Mouse (Mus musculus) hindbrain, embryonic 16.5 days (tissue): ENCODE data around the gene Gpr22. TPM values are rescaled to one million over a fixed set of nuclear protein-coding genes. Genes with fewer than 3 reads are reported as not detected.

Source experiments
- ATAC-seq: fragments of 200-750 bp; cut with Nextera tagmentation; 2 replicates; pipeline ENCODE4 v1.8.0; 2017; ENCODE audit warnings: moderate TSS enrichment, moderate library complexity
- H3K27ac ChIP-seq: fragments of 300-500 bp; sonication (generic); 2 replicates; pipeline ENCODE4 v1.5.1; 2014; ENCODE audit warnings: low read depth, mild to moderate bottlenecking, control low read depth, low read length, moderate library complexity
- H3K27me3 ChIP-seq: fragments of 300-500 bp; sonication (generic); replicated peaks from 2 replicates; pipeline ENCODE4 v1.6.1; 2014; ENCODE audit warnings: low read length; ENCODE audit not compliant: control insufficient read depth, insufficient read depth
- H3K36me3 ChIP-seq: fragments of 300-500 bp; sonication (generic); 2 replicates; pipeline ENCODE4 v1.6.1; 2014; ENCODE audit warnings: mild to moderate bottlenecking, low read length, moderate library complexity, mixed read lengths; ENCODE audit not compliant: control insufficient read depth, insufficient read depth
- H3K4me1 ChIP-seq: fragments of 300-500 bp; sonication (generic); 2 replicates; pipeline ENCODE4 v1.6.1; 2014; ENCODE audit warnings: low read depth, low read length; ENCODE audit not compliant: control insufficient read depth, insufficient read depth
- H3K4me2 ChIP-seq: fragments of 300-500 bp; sonication (generic); 2 replicates; pipeline ENCODE4 v1.6.1; 2014; ENCODE audit warnings: mild to moderate bottlenecking, low read length, control low read depth, moderate library complexity
- H3K4me3 ChIP-seq: fragments of 300-500 bp; sonication (generic); 2 replicates; pipeline ENCODE4 v1.5.1; 2014; ENCODE audit warnings: mild to moderate bottlenecking, low read length, control low read depth, moderate library complexity
- H3K9ac ChIP-seq: fragments of 300-500 bp; sonication (generic); 2 replicates; pipeline ENCODE4 v1.6.1; 2014; ENCODE audit warnings: low read depth, mild to moderate bottlenecking, control low read depth, low read length, moderate library complexity
- H3K9me3 ChIP-seq: fragments of 300-500 bp; sonication (generic); 2 replicates; pipeline ENCODE4 v1.6.1; 2014; ENCODE audit warnings: mild to moderate bottlenecking, low read length, moderate library complexity; ENCODE audit not compliant: control insufficient read depth
- WGBS: fragments of 180-500 bp; shearing (Covaris S2); extraction: QIAGEN DNeasy Blood & Tissue Kit; methylation state at CpG from one replicate; pipeline ENCODE4 v1.1.7; 2014; 5-methylcytosine and 5-hydroxymethylcytosine counted together
- polyA plus RNA-seq: library from polyadenylated mRNA; unstranded; fragments of >200 nt; fragmentation: Nextera tagmentation; extraction: Ambion mirVana; gene quantifications from 2 replicates; pipeline ENCODE4 v1.2.1, GENCODE M21; 2015

Gene Gpr22
- polyA plus RNA-seq, 1 experiment from 2014 or later, result 17.7 TPM

GRCm38 (mm10) chr12:31701411-31701810, 12.3 kb downstream of the Gpr22 start:
- no peak overlapping the region for H3K4me2 ChIP-seq
- H3K36me3 ChIP-seq, result no peaks in the 10 kb centered on the region
- H3K9me3 ChIP-seq, result peaks cover 3% of the 10 kb centered on the region; the same call in 1 of the 2 replicates
- H3K9ac ChIP-seq, result no peak overlapping the region
- H3K27me3 ChIP-seq, result no peaks in the 10 kb centered on the region
- H3K27ac ChIP-seq, result no peak overlapping the region
- no peak overlapping the region for H3K4me3 ChIP-seq
- 62% methylated on average over 5 of the region's 5 CpGs for WGBS
- no peak for ATAC-seq
- no peaks in the 10 kb centered on the region for H3K4me1 ChIP-seq

DNA sequence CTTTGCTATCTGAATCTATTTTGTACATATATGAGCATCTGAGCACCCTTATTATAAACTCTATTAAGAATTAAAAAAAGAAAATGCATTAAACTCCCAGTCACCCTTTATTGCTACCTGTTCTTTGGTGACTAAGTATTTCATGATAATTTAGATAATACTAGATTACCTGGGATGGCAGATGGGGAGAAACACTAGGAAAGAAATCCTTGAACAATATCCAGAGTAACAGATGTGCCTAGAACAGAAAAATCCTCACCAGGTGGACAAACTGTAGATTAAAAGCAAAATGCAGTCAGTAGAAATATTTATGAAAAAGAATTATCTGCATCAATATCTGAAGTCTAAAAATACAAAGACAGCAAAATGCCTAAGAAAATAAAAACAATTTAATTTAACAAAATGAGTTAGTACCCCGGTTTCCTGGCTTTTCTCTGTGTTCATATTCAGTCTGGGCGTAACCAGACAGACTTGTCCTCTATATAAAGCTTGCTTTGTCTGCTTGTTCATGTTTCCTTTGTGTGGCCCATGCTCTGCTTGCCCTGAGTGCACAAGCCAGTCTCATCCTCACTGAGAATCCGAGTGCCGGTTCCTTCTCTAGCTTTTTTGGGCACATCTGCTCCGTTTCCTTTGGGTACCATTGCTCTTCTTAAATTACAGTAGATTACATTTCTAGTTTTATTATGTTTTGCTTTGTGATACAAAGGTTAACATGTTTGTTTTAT, 13.0 kb downstream of the Gpr22 start:
- no peak overlapping the region for H3K27ac ChIP-seq
- H3K4me1 ChIP-seq, result no peaks in the 10 kb centered on the region
- H3K36me3 ChIP-seq, result no peaks in the 10 kb centered on the region
- no peak for ATAC-seq
- 48% methylated on average over 5 of the region's 5 CpGs for WGBS
- no peaks in the 10 kb centered on the region for H3K27me3 ChIP-seq
- H3K4me2 ChIP-seq, result no peak overlapping the region
- no peak overlapping the region for H3K4me3 ChIP-seq
- no peak overlapping the region for H3K9ac ChIP-seq
- H3K9me3 ChIP-seq, result peaks cover 3% of the 10 kb centered on the region; the same call in 1 of the 2 replicates

GRCm38 (mm10) chr12:31693278-31693677, 20.5 kb downstream of the Gpr22 start:
- no peak overlapping the region for H3K4me2 ChIP-seq
- WGBS, result 96% methylated on average over 1 of the region's 1 CpGs

DNA sequence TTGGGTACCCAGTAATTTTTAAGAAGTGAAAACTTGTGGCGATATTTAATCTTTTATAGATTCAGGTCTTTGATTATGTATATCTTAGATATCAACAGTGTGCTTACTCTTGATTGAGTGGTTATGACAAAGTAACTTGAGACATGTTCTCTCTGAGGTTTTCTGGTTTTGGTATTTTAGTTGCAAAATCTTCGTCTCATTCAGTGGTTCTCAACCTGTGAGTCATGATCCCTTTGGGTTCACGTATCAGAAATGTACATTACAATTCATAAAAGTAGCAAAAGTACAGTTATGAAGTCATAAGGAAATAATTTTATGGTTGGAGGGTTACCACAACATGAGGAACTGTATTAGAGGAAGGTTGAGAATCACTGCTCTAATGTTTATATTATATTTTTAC, 27.1 kb downstream of the Gpr22 start:
- Histone ChIP-seq H3K4me3 (no peak overlapping the region), H3K9me3 (no peaks in the 10 kb centered on the region), H3K4me1 (no peaks in the 10 kb centered on the region), H3K27me3 (no peaks in the 10 kb centered on the region), H3K27ac (no peak overlapping the region), H3K36me3 (no peaks in the 10 kb centered on the region), H3K4me2 (no peak overlapping the region), H3K9ac (no peak overlapping the region)
- ATAC-seq, result no peak
- WGBS, result 95% methylated on average over 3 of the region's 3 CpGs

More at GRCm38 (mm10) chr12:31693278-31693677, 20.5 kb downstream of the Gpr22 start:
- Histone ChIP-seq H3K4me1 (no peaks in the 10 kb centered on the region), H3K9ac (no peak overlapping the region), H3K36me3 (no peaks in the 10 kb centered on the region), H3K4me3 (no peak overlapping the region), H3K9me3 (peaks cover 3% of the 10 kb centered on the region; the same call in 1 of the 2 replicates), H3K27me3 (no peaks in the 10 kb centered on the region), H3K27ac (no peak overlapping the region)
- no peak for ATAC-seq

GRCm38 (mm10) chr12:31667187-31667586, 46.6 kb downstream of the Gpr22 start:
- ATAC-seq, result no peak
- Histone ChIP-seq H3K9me3 (no peaks in the 10 kb centered on the region), H3K27me3 (no peaks in the 10 kb centered on the region), H3K9ac (no peak overlapping the region), H3K4me3 (no peak overlapping the region), H3K4me2 (no peak overlapping the region), H3K36me3 (peaks cover 7% of the 10 kb centered on the region; the same call in 1 of the 2 replicates), H3K4me1 (no peaks in the 10 kb centered on the region), H3K27ac (no peak overlapping the region)
- WGBS, result 57% methylated on average over 3 of the region's 3 CpGs

DNA sequence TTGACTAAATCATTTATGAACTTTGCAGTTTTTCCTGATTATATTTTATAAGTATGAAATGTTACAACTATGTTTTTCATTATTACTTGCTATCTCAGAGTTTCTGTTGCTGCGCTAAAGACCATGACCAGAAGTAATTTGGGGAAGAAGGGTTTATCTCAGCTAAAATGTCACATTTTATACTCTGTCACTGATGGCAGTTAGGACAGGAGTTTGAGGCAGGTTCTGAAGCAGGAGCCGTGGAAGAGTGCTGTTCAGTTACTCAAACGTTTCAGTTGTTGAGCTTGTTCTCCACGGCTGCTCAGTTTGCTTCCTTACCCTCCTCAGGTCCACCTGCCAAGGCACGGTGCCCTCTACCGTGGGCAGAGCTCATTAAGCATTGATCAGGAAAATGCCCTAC, 47.7 kb downstream of the Gpr22 start:
- ATAC-seq, result no peak
- Histone ChIP-seq H3K4me1 (no peaks in the 10 kb centered on the region), H3K27me3 (no peaks in the 10 kb centered on the region), H3K36me3 (peaks cover 7% of the 10 kb centered on the region; the same call in 1 of the 2 replicates), H3K9me3 (no peaks in the 10 kb centered on the region), H3K4me2 (no peak overlapping the region), H3K4me3 (no peak overlapping the region), H3K27ac (no peak overlapping the region), H3K9ac (no peak overlapping the region)
- WGBS, result 73% methylated on average over 6 of the region's 6 CpGs

Other genes with a start within 250 kb of the Gpr22 start
- gene Cbll1, start 214.3 kb downstream of the Gpr22 start, polyA plus RNA-seq, result 13.3 and 19.9 TPM in 2 replicates
- gene Slc26a4, start 154.0 kb downstream of the Gpr22 start, polyA plus RNA-seq, result 0.06 and 0.10 TPM in 2 replicates
- 29.6 and 30.0 TPM in 2 replicates for gene Bcap29, start 79.3 kb downstream of the Gpr22 start, polyA plus RNA-seq
- 6.8 and 7.9 TPM in 2 replicates for gene Dus4l, start 59.1 kb downstream of the Gpr22 start, polyA plus RNA-seq
- 20.7 and 26.4 TPM in 2 replicates for gene Cog5, start 59.1 kb downstream of the Gpr22 start, polyA plus RNA-seq
- 39.1 and 44.7 TPM in 2 replicates for gene Hbp1, start 236.6 kb upstream of the Gpr22 start, polyA plus RNA-seq